Mouse (Mus musculus) cerebellum, adult 9-10 months (tissue): ENCODE measurements around the gene 4930539E08Rik.

Source experiments
- DNase-seq: peaks from one replicate; pipeline ENCODE4 v3.0.0; 2022

4930539E08Rik gene

DNA sequence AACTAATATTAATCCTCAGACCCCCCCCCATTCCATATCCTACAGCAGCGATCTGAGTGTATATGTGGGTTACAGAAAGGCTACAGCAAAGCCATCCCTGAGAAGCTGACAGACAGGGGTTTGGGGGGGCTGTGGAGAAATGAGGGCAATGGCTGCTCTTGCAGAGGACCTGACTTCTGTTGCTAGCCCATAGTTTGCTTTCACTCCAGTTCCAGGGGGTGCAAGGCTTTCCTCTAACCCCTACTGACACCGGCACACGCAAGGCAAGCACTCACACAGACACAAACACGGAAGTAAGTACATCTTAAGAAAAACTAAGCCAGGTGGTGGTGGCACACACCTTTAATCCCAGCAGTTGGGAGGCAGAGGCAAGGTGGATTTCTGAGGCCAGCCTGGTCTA lies 14.2 kb upstream of the 4930539E08Rik start:
- DNase-seq: no peak

DNA sequence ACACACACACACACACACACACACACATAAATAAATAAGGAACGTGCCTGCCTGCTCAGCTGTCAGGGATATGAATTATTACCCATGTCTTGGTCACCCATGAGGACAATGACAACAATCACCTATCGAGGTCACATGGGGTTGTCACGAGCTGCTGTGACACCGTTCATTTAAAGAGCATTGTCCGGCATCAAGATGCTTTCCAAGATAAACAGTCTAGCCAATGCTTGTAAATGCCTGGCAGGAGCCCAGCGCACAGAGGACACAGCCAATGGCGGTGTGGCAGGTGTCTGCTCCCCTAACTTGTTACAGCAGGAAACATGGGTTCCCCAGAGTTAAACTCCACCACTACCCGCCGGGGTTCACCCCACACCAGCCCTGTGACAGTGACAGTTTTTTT lies 12.9 kb upstream of the 4930539E08Rik start:
- no peak for DNase-seq

DNA sequence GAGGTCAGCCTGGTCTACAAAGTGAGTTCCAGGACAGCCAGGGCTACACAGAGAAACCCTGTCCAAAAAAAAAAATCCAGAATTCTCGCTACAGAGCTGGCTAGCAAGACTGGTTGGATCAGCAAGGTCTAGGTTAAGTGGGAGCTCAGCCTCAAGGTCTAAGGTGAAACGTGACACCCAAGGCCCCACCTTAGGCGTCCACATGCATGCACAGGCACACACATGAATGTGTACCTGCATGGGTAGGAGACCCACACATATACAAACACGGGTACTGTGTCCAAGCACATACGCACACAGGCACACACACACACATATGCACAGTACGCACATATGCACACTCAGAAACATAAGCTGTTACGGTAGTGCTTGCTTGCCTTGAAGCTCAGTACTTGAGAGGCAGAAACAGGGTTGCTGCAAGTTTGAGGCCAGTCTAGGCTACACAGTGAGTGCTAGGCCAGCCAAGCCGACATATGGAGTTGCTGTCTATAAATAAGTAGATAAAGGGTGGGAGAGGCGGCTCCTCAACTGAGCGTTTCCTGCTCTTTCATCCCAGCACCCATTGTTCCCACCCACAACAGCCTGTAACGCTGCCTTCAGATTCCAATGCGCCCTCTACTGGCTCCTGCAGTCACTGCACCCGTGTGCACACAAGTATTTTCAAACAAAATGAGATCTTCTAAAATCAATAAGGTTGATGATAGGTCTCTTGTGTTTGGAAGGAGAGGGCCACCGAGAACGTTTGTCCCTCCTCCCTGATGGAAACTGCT lies 11.9 kb upstream of the 4930539E08Rik start:
- no peak for DNase-seq

DNA sequence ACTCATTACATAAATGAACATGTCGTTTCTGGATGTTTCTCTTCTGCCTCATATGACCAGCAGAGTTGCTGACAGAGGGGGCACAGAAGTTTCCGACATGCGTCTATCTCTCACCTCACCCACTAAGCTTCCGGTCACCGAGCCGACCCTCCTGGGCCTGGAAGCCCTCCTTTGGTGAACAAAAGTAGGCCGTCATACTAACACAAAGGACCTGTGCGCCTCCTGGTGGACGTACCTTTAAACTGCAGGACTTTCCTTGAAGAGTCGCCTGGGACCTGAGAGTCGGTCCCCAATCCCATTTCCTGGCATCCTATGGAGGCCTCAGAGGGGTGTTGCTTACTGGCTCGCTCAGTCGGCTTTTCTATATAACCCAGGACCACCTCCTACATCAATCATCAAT lies 11.3 kb upstream of the 4930539E08Rik start:
- DNase-seq: peak; percentile 89

DNA sequence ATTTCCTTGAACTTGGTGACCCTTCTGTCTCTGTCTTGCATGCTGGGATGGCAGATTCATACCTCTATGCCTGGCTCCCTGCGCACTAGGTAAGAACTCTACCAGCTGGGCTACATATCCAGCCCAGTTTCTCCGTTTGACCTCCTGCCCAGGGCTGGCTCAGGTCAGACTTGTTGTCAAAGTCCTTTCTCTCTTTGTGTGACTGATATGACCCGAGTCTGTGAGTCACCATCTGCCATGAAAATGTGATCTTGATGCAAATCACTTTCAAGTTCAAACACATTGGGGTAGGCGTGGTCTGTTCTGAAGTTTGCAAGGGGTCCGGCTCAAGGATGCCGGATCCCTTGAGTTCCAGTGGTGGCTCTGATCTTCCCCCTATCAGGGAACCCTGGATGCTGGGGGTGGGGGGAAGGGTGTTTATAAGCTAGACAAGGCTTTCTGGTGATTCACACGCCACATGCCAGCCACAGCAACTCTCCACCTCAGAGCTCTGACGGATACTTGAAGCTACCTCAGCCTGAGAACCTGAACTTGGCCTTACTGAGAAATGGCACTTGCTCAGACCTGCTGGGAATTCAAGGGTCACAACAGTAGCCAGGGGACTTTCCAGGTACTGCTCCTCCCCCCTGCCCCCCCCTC lies 10.0 kb upstream of the 4930539E08Rik start:
- DNase-seq: no peak

DNA sequence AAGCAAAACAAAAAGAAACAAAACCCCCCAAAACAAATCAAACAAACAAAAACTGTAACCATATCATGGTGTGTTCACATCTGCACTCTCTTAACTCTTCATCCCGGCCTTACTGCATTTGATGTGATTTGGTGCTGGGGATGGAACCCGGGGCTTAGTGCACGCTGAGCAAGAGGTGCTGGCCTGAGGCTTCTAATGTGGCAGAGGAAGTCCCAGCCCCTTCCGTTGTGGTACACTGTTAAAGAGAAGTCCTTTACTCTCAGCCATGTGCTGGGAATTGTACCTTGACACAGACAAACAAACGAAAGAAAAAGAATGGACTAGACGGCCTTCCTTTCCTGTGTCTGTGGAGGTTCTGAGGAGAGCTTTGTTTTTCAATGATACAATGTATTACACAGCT lies 7.0 kb upstream of the 4930539E08Rik start:
- DNase-seq: no peak

DNA sequence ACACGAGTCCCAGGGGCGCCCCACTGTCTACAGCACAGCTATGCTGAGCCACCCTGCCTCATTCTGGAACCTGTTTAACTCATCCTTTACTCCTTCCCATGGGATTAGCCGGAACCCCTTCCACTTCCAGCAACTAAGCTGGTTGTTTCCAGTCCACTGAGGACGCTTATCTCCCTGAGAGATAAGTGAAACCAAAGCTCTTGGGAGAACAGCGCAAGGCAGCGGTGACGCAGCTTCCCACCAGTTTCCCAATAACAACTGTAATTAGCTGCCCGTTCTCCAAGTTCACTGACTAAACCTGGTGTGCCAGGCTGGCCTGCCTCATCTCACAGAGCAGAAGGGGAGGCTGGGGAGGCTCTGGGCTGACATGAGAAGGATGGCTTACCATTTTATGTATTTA lies 6.0 kb upstream of the 4930539E08Rik start:
- DNase-seq: no peak

DNA sequence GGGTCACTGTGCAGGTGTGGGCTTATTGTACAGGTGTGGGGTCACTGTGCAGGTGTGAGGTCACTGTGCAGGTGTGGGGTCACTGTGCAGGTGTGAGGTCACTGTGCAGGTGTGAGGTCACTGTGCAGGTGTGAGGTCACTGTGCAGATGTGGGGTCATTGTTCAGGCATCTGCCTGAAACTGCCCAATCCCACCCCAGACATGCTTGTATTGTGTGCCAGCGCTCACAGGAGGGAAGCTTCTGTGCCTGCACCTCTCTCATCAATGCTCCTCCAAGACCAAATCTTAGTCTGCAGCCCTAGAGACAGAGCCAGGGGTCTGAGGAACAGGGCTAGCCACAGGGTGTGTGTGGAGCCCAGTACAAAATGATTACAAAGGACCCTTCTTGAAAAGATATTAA lies 1.4 kb upstream of the 4930539E08Rik start:
- no peak for DNase-seq

DNA sequence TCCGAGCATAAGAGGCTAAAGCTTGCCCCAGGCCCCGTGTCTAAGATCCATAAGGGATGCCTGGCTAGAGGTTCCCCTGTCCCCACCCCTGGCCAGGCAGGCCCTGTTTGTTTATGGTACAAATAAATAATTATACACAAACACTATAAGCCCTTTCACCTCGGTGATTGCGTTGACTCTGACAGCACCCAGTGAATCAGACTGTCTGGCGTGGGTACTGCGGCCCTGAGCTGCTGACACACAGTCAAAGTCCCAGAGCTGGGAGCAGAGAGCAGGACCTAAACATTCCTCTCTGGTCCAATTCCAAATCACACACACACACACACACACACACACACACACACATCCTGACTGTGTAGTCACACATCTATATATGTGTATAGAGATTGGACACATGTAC lies 1.2 kb downstream of the 4930539E08Rik start:
- no peak for DNase-seq

DNA sequence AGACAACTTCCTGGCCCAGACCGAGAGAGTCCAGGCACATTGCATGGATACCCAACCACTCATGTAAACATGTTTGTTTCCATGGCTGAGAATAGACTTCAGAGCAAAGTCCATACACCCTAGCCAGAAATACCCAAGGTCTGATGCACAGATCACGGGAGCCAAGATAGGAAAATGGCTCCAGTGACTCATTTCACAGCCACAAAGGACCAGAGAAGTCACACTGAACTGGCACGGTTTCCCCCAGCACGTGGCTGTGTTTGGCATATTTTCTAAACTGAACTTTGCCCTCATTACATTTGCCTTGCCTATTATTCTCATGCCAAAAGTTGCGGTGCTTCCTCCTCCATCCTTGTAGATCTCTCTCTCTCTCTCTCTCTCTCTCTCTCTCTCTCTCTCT lies 1.9 kb downstream of the 4930539E08Rik start:
- no peak for DNase-seq

DNA sequence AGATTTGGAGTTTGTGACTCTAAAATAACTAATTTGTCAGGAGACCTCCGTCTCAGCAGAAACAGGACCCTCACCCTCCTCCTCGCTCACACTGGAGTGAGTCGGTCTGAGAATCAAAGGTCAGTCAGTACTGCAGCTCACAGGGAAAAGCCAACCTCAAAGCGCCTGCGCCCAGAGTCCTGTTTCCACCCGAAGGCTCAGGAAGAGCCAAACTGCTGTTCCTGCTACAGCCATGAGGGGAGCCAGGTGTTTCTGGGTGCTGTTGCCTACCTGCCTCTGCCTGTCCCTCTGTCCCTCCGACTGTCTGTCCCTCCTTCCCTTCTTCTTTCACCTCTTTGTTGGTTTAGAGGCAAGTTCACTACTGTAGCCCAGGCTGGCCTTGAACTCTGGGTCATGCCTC lies 5.0 kb downstream of the 4930539E08Rik start:
- DNase-seq: no peak

DNA sequence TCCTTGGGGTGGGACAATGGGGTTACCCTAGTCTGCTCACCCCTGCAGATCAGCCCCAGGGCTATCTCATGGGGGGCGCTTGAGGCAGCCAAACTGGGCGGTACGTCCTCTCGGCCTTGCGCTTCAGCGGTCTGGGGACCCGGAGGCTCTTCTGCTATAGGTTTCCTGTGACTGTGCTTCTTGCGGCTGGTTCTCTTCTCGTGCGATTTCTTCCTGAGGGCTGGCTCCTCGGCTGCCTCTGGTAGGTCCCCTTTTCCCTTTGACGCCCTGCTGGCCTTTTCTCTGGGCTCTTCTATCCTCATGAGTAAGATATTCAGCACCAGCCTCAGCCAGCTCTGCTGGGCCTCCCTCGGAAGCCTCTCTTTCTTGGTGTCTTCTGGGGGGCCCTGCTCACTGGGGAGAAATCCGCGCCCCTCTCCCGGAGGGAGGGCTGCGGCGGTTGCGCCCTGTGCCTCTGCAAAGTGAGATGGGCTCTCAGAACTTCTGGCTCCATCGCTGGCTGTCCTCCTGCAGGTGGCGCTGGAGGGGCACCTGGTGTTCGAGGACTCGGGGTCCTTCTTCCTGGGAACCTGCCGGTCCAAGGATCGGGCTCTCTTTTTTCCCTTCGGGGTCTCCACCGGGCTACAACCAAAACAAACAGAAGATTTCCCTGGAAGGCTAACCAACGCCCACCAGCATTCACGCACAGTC lies 5.7 kb downstream of the 4930539E08Rik start:
- DNase-seq: no peak

DNA sequence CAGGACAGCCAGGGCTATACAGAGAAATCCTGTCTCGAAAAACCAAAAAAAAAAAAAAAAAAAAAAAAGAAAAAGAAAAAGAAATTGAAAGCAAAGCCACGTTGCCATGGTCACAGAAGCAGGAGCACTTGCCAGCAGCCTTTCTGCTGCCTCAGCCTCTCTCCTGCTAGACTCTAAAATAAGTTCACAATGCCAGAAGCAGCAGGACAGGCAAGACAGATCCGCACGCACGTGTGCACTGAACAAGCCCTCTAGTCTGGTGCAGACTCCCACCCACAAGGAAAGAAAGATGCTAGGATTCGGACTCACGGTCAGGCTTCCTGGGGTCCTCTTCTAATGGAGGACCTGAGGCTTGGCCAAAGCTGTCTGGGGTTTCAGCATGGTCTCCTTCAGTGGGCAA lies 7.2 kb downstream of the 4930539E08Rik start:
- no peak for DNase-seq

DNA sequence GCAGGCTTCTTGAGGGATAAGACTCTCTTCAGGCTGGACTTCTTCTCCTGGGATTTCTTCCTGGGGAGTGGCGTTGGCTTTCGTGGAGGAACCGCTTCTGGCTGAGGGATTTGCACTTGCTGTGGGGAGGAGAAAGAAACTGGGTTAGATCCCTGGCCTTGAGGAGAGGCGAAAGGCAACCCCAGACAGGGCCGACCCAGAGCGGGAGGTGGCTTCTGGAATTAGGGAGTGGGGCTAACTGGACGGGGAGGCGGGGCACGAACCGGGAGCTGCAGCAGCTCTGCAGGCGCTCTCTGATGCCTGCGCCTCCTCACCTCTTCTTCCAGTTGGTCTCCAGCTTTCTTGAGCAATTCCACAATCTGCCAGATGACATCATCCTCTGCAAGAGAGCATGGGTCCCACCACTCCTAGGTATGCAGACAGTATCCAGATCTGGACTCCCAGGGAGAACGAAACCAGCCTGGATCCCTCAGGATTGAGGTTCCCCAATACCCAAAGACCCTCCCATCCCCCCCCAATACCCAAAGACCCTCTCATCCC lies 9.7 kb downstream of the 4930539E08Rik start:
- no peak for DNase-seq

DNA sequence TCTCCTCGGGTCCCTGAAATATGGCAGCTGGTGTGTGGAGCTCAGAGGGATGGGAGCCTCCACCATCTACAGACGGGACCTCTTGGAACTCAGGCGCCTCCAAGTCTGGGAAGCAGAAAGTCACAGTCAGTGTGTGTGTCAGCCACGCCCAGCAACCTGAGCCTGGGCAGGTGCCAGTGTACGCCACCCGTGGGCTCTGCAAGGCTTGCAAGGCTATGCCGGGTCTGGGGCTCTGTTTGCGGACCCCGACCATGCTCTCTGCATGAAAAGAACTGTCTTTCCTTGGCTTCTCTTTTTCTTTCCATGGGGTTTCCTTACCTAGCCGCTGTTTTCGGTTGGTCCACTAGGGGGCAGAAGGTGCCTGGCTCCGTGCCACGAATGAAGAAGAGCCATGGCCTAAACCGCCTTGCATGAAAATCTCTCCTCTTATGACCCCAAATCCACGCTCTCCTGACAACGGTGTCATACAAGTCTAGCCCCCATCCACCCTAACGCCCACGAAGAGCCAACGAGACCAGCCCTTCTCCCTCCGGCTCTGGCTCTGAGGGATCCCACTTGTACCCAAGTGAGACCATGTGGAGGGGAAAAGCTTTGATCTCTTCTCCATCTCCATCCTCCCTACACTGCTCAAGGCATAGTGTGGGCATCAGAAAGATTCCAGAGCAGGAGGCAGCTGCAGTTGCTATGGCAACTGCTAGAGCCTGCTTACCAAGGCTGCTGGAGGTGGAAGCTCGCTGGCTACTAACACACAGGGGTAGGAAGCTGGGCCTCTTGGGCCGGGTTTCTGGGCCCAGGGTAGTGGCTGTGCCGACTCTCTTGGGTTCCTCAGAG lies 10.4 kb downstream of the 4930539E08Rik start:
- DNase-seq: peak; percentile 65

DNA sequence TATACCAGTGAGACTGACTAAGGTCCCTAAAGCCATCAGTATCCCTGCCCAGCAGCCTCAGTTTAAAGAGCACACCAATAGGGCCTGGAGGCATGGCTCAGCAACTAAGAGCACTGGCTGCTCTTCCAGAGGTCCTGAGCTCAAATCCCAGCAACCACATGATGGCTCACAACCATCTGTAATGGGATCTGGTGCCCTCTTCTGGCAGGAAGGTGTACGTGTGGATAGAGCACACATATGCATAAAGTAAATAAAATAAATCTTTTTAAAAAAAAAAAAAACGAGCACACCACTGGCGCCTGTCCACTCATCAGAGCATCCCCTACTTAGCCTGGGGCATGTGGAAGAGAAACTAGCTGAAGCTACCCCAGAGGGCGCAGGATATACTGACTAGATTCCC lies 13.6 kb downstream of the 4930539E08Rik start:
- no peak for DNase-seq

DNA sequence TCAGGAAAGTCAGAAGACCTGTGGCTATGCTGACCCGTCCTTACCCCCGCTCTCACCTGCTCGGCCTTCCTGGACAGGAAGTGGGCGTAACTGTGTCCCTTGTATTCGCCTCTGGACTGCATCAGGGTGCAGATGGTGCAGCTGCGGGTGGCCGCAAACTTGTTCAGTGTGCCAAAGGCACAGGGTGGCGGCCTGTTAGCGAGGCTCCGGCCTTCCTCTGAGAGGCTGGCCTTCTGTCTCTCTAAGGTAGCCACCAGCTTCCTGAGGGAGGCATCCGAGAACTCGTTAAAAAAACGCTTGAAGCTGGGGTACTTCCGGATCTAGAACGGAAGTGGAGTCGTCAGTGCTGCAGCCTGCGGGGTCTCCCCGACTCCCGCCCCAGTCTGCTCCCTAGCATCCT lies 15.7 kb downstream of the 4930539E08Rik start:
- DNase-seq: peak; percentile 80

DNA sequence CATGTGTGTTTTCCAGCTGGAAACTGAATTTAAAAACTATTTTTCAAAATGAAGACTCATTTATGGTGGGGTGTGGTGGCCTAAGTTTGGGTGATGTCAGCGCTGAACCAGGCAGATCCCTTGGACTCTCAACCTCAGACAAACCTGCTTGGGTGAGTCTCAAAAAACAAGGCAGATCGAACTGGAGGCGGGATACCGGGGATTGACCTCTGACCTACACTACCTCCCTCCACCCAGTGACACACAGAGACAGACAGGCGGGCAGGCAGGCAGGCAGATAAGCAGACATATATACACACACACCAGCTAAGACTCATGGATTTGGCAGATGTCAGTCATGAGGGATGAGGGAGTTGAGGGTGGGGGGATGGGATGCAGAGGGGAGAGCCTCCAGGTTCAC lies 16.9 kb downstream of the 4930539E08Rik start:
- DNase-seq: no peak

DNA sequence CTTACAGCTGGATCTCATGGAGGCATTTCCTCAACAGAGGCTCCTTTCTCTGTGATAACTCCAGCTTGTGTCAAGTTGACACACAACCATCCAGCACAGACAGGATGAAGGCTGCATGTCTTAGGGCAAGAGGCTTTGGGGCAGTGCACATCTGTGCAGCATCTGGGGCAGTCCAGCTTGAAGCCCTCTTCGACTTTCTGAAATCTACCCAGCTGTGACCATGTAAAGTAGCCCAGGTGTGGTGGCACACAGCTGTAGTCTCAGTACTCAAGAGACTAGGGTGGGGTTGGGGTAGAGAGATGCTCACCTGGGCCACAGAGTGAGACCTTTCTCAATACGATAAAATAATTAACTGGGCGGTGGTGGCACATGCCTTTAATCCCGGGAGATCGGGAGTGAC lies 17.3 kb downstream of the 4930539E08Rik start:
- DNase-seq: no peak

DNA sequence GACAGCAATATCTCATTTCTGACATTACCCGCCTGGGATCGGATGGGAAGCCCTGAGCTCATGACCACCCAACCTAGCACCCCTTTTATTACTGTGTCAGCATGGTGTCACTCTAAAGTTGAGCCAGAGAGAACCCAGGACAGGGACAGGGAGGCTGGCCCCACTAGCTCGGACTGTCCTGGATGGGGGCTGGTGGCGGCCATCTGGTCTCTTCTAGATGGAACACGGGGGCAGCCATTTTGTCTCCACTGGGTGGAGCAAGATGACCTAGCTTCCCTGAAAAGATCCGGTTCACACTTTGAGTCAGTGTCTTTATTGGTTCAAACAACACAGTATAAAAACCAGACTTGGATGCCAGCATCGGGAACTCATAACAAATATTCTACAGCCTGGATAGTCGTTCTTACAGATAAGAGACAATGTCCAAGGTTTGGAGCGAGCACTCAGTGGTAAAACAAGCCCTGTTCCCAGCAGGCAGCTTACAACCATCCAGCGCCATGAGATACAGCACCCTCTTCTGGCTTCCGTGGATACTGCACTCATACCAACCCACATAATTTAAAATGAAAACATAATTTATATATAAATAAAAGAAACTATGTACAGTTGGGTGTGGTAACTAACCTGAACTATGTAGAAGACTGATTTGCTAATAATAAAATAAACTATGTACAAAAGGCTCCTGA lies 18.9 kb downstream of the 4930539E08Rik start:
- no peak for DNase-seq

DNA sequence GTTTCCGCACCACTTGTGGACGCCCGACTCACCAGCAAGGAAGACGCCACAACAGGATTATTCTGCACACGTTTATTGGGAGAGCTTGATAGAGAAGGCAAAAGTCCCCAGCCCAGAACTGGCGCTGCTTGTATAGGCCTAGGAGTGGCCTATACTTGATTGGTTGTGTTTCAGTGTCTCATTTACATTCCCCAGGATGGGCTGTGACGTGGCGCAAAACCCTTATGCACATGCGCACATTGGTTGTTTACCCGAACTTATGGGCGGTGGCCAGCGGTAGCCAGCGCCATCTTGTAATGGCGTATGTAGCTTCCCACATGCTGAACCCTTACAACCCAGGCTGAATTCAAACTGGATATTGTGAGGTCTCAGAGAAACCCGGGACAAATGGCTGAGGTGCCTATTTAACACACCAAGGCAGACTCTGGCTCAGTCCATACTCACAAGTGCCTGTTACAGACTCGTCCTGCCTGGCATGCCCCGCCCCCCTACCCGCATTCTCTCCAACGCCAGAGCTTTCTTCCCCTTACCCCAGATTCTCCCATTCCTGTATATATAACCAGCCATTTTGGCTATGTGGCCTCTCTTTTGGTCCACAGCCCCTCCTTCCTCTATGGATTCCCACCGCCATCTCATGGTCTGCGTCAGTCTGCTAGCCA lies 19.8 kb downstream of the 4930539E08Rik start:
- DNase-seq: no peak
